Mouse (Mus musculus) stomach, embryonic 14.5 days (tissue): ENCODE measurements at regions not wholly inside any gene's neighbourhood (a gene's known extent, or its start where the extent isn't known, plus 50 kb on each side); places are given as distances from the start of the nearest gene placed in this dataset.
A peak's percentile ranks its signal among the peaks of the same experiment; 100 is the strongest.

Source experiments
- ATAC-seq: fragments of 200-750 bp; cut with Nextera tagmentation; 2 replicates; pipeline ENCODE4 v1.8.0; 2017; ENCODE audit warnings: low read depth, moderate TSS enrichment; ENCODE audit not compliant: insufficient number of reproducible peaks, insufficient read depth, low FRiP score
- H3K27ac ChIP-seq: fragments of 300-500 bp; sonication (generic); 2 replicates; pipeline ENCODE4 v1.5.1; 2014; ENCODE audit warnings: mild to moderate bottlenecking, low read length, moderate library complexity, mixed read lengths
- H3K27me3 ChIP-seq: fragments of 300-500 bp; sonication (generic); 2 replicates; pipeline ENCODE4 v1.6.1; 2014; ENCODE audit warnings: low read length, control low read depth, mixed read lengths; ENCODE audit not compliant: control insufficient read depth, insufficient read depth
- H3K36me3 ChIP-seq: fragments of 300-500 bp; sonication (generic); 2 replicates; pipeline ENCODE4 v1.6.1; 2014; ENCODE audit warnings: mild to moderate bottlenecking, control low read depth, low read length, moderate library complexity, mixed read lengths; ENCODE audit not compliant: control insufficient read depth, insufficient read depth
- H3K4me1 ChIP-seq: fragments of 300-500 bp; sonication (generic); 2 replicates; pipeline ENCODE4 v1.6.1; 2014; ENCODE audit warnings: low read length, control low read depth, mixed read lengths; ENCODE audit not compliant: control insufficient read depth, insufficient read depth
- H3K4me2 ChIP-seq: fragments of 300-500 bp; sonication (generic); replicated peaks from 2 replicates; pipeline ENCODE4 v1.6.1; 2014; ENCODE audit warnings: low read depth, low read length, control low read depth
- H3K4me3 ChIP-seq: fragments of 300-500 bp; sonication (generic); 2 replicates; pipeline ENCODE4 v1.5.1; 2014; ENCODE audit warnings: low read depth, low read length, control low read depth
- H3K9ac ChIP-seq: fragments of 300-500 bp; sonication (generic); replicated peaks from 2 replicates; pipeline ENCODE4 v1.6.1; 2014; ENCODE audit warnings: low read depth, mild to moderate bottlenecking, control low read depth, low read length, moderate library complexity, mixed read lengths
- H3K9me3 ChIP-seq: fragments of 300-500 bp; sonication (generic); 2 replicates; pipeline ENCODE4 v1.6.1; 2016; ENCODE audit warnings: low read depth, low read length, control low read depth; ENCODE audit not compliant: control insufficient read depth
- WGBS: fragments of 180-500 bp; shearing (Covaris S2); extraction: QIAGEN DNeasy Blood & Tissue Kit; methylation state at CpG from one replicate; pipeline ENCODE4 v1.1.7; 2014; 5-methylcytosine and 5-hydroxymethylcytosine counted together

GRCm38 (mm10) chr2:46512237-46513028, 1395.2 kb upstream of the Zeb2 start:
- no peak overlapping the region for H3K27ac ChIP-seq
- H3K9me3 ChIP-seq = no peaks in the 10 kb centered on the region
- no peak overlapping the region for H3K4me2 ChIP-seq
- no peaks in the 10 kb centered on the region for H3K4me1 ChIP-seq
- no peaks in the 10 kb centered on the region for H3K36me3 ChIP-seq
- H3K27me3 ChIP-seq = no peaks in the 10 kb centered on the region
- 24% methylated on average over 2 of the region's 2 CpGs for WGBS
- peak; percentile 67; the same call in 1 of the 2 replicates for ATAC-seq
- H3K9ac ChIP-seq = no peak overlapping the region
- no peak overlapping the region for H3K4me3 ChIP-seq

GRCm38 (mm10) chr2:46506951-46507350, 1389.8 kb upstream of the Zeb2 start:
- H3K27ac ChIP-seq = no peak overlapping the region
- 67% methylated on average over 1 of the region's 1 CpGs for WGBS

DNA sequence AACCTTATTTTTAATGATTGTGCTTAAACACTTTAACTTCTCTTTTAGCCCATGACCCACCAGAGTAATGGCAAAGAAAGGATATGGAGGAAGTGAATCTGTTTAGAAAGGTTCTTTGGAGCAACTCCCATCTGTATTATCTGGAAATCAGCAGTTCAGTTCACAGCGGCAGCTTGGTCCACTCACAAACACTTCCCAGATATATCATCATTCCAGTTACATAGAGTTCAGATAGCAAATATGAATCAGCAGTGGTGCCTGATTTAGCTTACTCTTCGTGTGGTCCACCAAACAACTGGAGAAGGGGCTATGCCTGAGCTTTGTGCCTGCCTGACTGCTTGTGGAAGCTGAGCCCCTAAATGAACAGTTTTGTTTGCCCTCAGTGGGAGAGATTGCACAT, 1385.9 kb upstream of the Zeb2 start:
- H3K27me3 ChIP-seq = no peaks in the 10 kb centered on the region
- no peaks in the 10 kb centered on the region for H3K36me3 ChIP-seq
- 71% methylated on average over 2 of the region's 2 CpGs for WGBS
- no peaks in the 10 kb centered on the region for H3K4me1 ChIP-seq
- ATAC-seq = no peak
- no peaks in the 10 kb centered on the region for H3K9me3 ChIP-seq
- H3K9ac ChIP-seq = no peak overlapping the region
- no peak overlapping the region for H3K4me3 ChIP-seq
- no peak overlapping the region for H3K27ac ChIP-seq
- H3K4me2 ChIP-seq = no peak overlapping the region

More at GRCm38 (mm10) chr2:46506951-46507350, 1389.8 kb upstream of the Zeb2 start:
- H3K9ac ChIP-seq = no peak overlapping the region
- H3K9me3 ChIP-seq = no peaks in the 10 kb centered on the region
- no peaks in the 10 kb centered on the region for H3K27me3 ChIP-seq
- no peak overlapping the region for H3K4me2 ChIP-seq
- H3K4me1 ChIP-seq = no peaks in the 10 kb centered on the region
- ATAC-seq = no peak
- no peaks in the 10 kb centered on the region for H3K36me3 ChIP-seq
- H3K4me3 ChIP-seq = no peak overlapping the region

DNA sequence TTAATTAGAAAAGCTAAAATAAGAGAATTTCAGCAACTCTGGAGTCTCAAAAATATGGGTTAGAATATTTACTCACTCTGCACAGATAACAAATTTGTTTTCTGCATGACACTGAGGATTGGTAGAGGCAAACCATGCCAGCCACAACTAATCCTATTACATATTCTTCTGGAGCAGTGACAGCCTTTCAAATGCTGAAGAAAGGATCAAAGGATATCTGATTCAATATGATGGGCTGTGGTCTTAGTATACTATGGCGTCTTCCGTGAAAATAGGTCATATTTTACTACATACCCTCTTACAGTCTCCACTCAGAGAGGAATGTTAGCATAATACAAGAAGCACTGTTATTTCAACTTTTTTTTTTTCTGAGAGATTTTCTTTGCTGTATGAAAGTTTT, 1375.1 kb upstream of the Zeb2 start:
- Histone ChIP-seq H3K4me3 (no peak overlapping the region), H3K36me3 (no peaks in the 10 kb centered on the region), H3K9ac (no peak overlapping the region), H3K4me2 (no peak overlapping the region), H3K27ac (no peak overlapping the region), H3K4me1 (no peaks in the 10 kb centered on the region), H3K9me3 (no peaks in the 10 kb centered on the region), H3K27me3 (no peaks in the 10 kb centered on the region)
- ATAC-seq = no peak
- 72% methylated on average over 2 of the region's 2 CpGs for WGBS

DNA sequence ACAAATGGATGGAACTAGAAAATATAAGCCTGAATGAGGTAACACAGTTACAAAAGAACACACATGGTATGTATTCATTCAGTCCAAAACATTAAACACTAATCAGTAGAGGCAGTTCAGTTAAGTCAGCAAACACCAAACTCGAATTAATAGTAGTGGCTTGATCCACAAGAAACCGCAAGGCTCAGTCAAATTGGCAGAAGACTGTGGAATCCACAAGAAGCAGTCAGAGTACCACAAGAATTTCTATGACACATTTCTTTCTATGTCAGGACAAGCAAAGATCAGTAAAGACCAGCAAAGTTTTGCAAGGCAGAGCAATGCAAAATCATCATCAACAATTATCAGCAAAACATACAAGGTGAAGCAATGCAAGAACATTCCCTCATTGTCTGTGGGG, 1373.9 kb upstream of the Zeb2 start:
- Histone ChIP-seq H3K36me3 (no peaks in the 10 kb centered on the region), H3K27me3 (no peaks in the 10 kb centered on the region), H3K27ac (no peak overlapping the region), H3K4me2 (no peak overlapping the region), H3K4me3 (no peak overlapping the region), H3K9me3 (no peaks in the 10 kb centered on the region), H3K9ac (no peak overlapping the region), H3K4me1 (no peaks in the 10 kb centered on the region)
- ATAC-seq = no peak
- WGBS = 89% methylated on average over 2 of the region's 2 CpGs

DNA sequence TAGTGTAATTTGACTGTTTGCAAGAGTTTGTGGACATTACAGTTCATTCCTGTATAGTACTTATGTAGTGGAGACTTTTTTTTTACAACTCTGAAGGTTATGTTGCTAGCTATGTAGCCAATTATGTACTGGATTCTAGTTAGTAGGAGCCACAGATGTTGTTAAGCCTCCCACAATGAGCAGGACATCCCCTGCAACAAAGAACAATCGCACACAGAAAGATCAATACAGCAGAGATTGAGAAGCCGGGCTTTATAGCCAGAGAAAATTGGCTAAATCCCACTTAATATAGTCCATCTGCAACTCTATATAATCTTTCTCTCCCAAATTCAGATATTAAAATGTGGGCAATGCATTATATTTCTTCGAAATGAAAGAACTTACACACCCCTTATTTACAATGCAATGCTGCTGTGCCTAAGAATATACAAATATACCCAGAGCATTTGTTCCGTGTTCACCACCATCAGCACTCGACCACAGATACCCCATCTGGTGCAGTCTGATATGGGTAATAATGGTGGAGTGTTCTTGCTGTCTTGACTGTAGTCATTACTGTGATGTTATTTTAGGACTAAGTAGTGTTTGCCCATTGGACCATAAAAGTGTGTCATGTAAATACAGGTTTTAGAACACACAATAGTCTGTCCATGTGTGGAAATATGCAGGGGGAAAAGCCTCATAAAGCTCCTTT, 1351.9 kb upstream of the Zeb2 start:
- no peaks in the 10 kb centered on the region for H3K4me1 ChIP-seq
- H3K27ac ChIP-seq = no peak overlapping the region
- no peak for ATAC-seq
- no peaks in the 10 kb centered on the region for H3K36me3 ChIP-seq
- no peak overlapping the region for H3K4me3 ChIP-seq
- H3K27me3 ChIP-seq = no peaks in the 10 kb centered on the region
- H3K9ac ChIP-seq = no peak overlapping the region
- H3K9me3 ChIP-seq = no peaks in the 10 kb centered on the region
- no peak overlapping the region for H3K4me2 ChIP-seq
- WGBS = 82% methylated on average over 5 of the region's 5 CpGs

- Histone ChIP-seq H3K9ac (no peak overlapping the region), H3K27me3 (no peaks in the 10 kb centered on the region), H3K4me1 (no peaks in the 10 kb centered on the region), H3K36me3 (no peaks in the 10 kb centered on the region), H3K27ac (no peak overlapping the region), H3K4me2 (no peak overlapping the region), H3K4me3 (no peak overlapping the region), H3K9me3 (no peaks in the 10 kb centered on the region)
- WGBS = 34% methylated on average over 4 of the region's 4 CpGs
- 0 out of 2 replicates have a peak, but pooled peaks have one; percentile 6 for ATAC-seq
These were observed 1348.2 kb upstream of the Zeb2 start for GRCm38 (mm10) chr2:46465389-46465788.

- no peaks in the 10 kb centered on the region for H3K27me3 ChIP-seq
- H3K4me1 ChIP-seq = no peaks in the 10 kb centered on the region
- no peak overlapping the region for H3K9ac ChIP-seq
- ATAC-seq = no peak
- H3K4me3 ChIP-seq = no peak overlapping the region
- 64% methylated on average over 1 of the region's 1 CpGs for WGBS
- H3K9me3 ChIP-seq = no peaks in the 10 kb centered on the region
- no peak overlapping the region for H3K27ac ChIP-seq
- no peaks in the 10 kb centered on the region for H3K36me3 ChIP-seq
- no peak overlapping the region for H3K4me2 ChIP-seq
These were observed 1347.7 kb upstream of the Zeb2 start for GRCm38 (mm10) chr2:46464913-46465312.
